Mouse (Mus musculus) embryonic facial prominence, embryonic 11.5 days (tissue): ENCODE measurements around the gene 4931428L18Rik. TPM values are rescaled to one million over a fixed set of nuclear protein-coding genes. Genes with fewer than 3 reads are reported as not detected.

Experiments used
- ATAC-seq: fragments of 200-750 bp; cut with Nextera tagmentation; replicated peaks from 2 replicates; pipeline ENCODE4 v1.8.0; 2017; ENCODE audit warnings: low read depth; ENCODE audit not compliant: insufficient number of reproducible peaks, low FRiP score, low TSS enrichment
- DNase-seq: peaks from one replicate; pipeline ENCODE4 v3.0.0-alpha.2; 2015; ENCODE audit warnings: low spot score
- H3K27ac ChIP-seq: fragments of 300-500 bp; sonication (generic); replicated peaks from 2 replicates; pipeline ENCODE4 v1.5.1; 2014; ENCODE audit warnings: mild to moderate bottlenecking, low read depth, low read length, control low read depth
- H3K27me3 ChIP-seq: fragments of 300-500 bp; sonication (generic); 2 replicates; pipeline ENCODE4 v1.6.1; 2014; ENCODE audit warnings: mild to moderate bottlenecking, low read length, moderate library complexity, mixed read lengths; ENCODE audit not compliant: control insufficient read depth, insufficient read depth
- H3K36me3 ChIP-seq: fragments of 300-500 bp; sonication (generic); replicated peaks from 2 replicates; pipeline ENCODE4 v1.6.1; 2014; ENCODE audit warnings: low read depth, mild to moderate bottlenecking, low read length, moderate library complexity, mixed read lengths; ENCODE audit not compliant: control insufficient read depth, insufficient read depth
- H3K4me1 ChIP-seq: fragments of 300-500 bp; sonication (generic); 2 replicates; pipeline ENCODE4 v1.6.1; 2014; ENCODE audit warnings: low read length, mixed read lengths; ENCODE audit not compliant: control insufficient read depth, insufficient read depth
- H3K4me2 ChIP-seq: fragments of 300-500 bp; sonication (generic); 2 replicates; pipeline ENCODE4 v1.6.1; 2014; ENCODE audit warnings: low read depth, mild to moderate bottlenecking, control low read depth, low read length, moderate library complexity
- H3K4me3 ChIP-seq: fragments of 300-500 bp; sonication (generic); 2 replicates; pipeline ENCODE4 v1.5.1; 2014; ENCODE audit warnings: low read depth, low read length, control low read depth
- H3K9ac ChIP-seq: fragments of 300-500 bp; sonication (generic); replicated peaks from 2 replicates; pipeline ENCODE4 v1.6.1; 2014; ENCODE audit warnings: mild to moderate bottlenecking, control low read depth, low read length
- H3K9me3 ChIP-seq: fragments of 300-500 bp; sonication (generic); replicated peaks from 2 replicates; pipeline ENCODE4 v1.6.1; 2016; ENCODE audit warnings: mild to moderate bottlenecking, low read length, inconsistent platforms, mixed read lengths; ENCODE audit not compliant: control insufficient read depth
- WGBS: fragments of 180-500 bp; shearing (Covaris S2); extraction: QIAGEN DNeasy Blood & Tissue Kit; methylation state at CpG from one replicate; pipeline ENCODE4 v1.1.7; 2014; 5-methylcytosine and 5-hydroxymethylcytosine counted together
- polyA plus RNA-seq: library from polyadenylated mRNA; unstranded; fragments of >200 nt; fragmentation: Nextera tagmentation; extraction: Ambion mirVana; gene quantifications from 2 replicates; pipeline ENCODE4 v1.2.1, GENCODE M21; 2014

The 4931428L18Rik gene
- polyA plus RNA-seq, 1 experiment from 2014 or later, result not detected

DNA sequence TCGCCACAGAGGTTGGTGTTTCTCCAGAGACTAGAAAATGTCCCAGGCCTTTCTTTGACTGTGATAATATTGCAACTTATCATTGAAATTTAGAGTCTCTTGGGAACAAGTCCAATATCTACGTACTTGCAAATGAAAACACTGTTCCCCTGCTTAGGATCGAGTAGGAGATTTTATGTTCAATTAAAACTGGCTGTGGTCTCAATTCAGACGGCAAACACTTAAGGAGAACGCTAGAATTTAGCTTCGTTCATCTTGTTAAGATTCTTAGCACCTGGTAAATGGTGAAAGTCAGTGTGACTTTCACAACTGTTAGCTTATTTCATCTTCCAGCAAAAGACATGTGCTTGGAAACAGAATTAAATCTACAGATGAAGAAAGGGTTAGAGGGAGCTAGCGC is 17.1 kb downstream of the 4931428L18Rik start:
- WGBS, result 84% methylated on average over 7 of the region's 7 CpGs
- no peak for DNase-seq
- no peak overlapping the region for H3K27ac ChIP-seq

DNA sequence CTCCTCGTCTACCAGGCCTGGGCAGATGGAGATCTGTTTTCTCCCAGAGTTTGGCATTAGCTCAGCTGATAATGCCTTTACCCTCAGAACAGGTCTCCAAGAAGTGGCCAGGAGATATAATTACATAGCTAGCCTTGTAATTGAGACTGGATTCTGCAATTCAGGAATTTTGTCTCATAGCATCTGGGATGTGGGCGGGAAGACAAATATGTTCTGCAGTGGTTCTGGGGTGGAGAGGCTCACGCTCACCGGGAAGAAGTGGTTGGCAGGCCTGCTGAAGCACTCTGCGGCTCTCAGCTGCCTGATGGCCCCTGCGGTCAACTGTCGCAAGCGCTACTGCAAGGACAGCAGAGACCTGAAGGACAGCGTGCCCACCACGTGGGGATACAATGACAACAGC is 18.7 kb downstream of the 4931428L18Rik start:
- no peak overlapping the region for H3K27ac ChIP-seq
- no peaks in the 10 kb centered on the region for H3K36me3 ChIP-seq
- no peaks in the 10 kb centered on the region for H3K27me3 ChIP-seq
- DNase-seq (no peak), ATAC-seq (no peak)
- no peak overlapping the region for H3K4me2 ChIP-seq
- H3K9ac ChIP-seq, result no peak overlapping the region
- H3K9me3 ChIP-seq, result no peaks in the 10 kb centered on the region
- H3K4me3 ChIP-seq, result no peak overlapping the region
- H3K4me1 ChIP-seq, result no peaks in the 10 kb centered on the region
- 90% methylated on average over 10 of the region's 10 CpGs for WGBS

More for the DNA sequence above, 17.1 kb downstream of the 4931428L18Rik start:
- Histone ChIP-seq H3K9ac (no peak overlapping the region), H3K4me1 (no peaks in the 10 kb centered on the region), H3K4me3 (no peak overlapping the region), H3K27me3 (no peaks in the 10 kb centered on the region), H3K4me2 (no peak overlapping the region), H3K9me3 (no peaks in the 10 kb centered on the region), H3K36me3 (no peaks in the 10 kb centered on the region)
- ATAC-seq, result no peak

DNA sequence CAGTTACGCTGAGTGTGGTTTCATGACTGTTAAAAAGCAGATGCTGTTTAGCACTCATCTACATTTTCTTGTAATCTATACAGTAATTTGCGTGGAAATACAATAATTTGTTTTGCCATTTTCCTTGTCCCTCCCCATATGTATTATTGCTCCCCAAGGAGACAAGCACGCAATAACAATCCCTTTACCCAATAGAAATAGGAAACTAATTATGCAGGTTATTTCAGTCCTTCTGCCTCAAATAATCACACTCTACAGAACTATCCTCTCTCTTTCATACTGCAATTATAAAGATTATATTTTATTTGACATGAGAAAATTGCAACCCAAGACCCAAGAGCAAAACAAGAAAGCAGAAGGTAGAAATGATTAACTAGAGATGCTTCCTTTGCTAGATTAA is 25.5 kb downstream of the 4931428L18Rik start:
- DNase-seq, result no peak
- Histone ChIP-seq H3K27me3 (no peaks in the 10 kb centered on the region), H3K27ac (no peak overlapping the region), H3K4me2 (no peak overlapping the region), H3K9me3 (no peaks in the 10 kb centered on the region), H3K4me1 (no peaks in the 10 kb centered on the region), H3K4me3 (no peak overlapping the region), H3K9ac (no peak overlapping the region), H3K36me3 (no peaks in the 10 kb centered on the region)
- 93% methylated on average over 3 of the region's 3 CpGs for WGBS
- no peak for ATAC-seq

DNA sequence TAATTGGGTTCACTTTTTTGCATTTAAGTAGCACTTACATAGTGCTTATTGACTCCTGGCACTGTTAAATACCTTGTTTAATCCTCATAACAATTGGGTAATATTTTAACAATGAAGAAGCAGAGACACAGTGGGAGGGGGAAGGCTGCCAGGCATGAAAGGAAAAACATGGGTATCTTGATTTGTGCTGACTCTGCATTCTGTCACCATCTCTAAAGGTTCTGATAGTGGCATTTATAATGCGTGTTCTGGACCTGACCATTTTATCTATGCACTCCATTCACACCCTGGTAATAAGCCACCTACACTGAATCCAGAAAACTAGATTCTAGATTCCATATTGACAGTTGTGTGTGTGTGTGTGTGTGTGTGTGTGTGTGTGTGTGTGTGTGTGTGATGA is 26.9 kb downstream of the 4931428L18Rik start:
- no peak overlapping the region for H3K4me2 ChIP-seq
- H3K9ac ChIP-seq, result no peak overlapping the region
- H3K27ac ChIP-seq, result no peak overlapping the region
- H3K27me3 ChIP-seq, result no peaks in the 10 kb centered on the region
- no peaks in the 10 kb centered on the region for H3K4me1 ChIP-seq
- no peak overlapping the region for H3K4me3 ChIP-seq
- 88% methylated on average over 1 of the region's 1 CpGs for WGBS
- ATAC-seq (no peak), DNase-seq (no peak)
- no peaks in the 10 kb centered on the region for H3K9me3 ChIP-seq
- no peaks in the 10 kb centered on the region for H3K36me3 ChIP-seq

DNA sequence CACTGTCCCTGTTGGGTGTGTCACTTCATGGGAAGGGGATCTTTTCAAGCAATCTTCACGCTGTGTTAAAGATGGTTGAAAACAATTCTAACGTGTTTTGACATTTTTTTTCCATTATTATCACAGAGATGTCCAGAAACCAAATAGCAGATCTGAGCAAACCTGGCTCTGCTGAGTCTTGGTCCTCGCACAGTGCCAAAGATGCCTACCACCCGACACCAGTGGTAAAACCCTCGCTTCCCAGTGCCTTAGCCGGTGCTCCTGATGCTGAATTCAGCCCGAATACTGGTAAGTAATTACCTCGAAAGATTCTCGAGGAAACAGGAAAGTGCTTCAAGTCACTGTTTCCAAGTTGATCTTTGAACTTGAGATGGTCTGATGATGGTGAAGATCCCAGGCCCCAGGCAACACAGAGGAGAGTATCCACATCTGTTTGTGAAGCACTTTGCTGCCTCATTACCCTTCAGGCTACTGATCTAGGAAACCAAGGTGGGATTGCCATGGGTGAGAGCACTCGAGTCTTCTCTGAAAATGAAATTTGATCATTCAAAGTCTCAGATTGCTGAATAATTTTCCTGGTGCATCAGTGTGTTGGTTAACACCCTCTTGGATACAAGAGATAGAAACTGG is 32.1 kb downstream of the 4931428L18Rik start:
- ATAC-seq (no peak), DNase-seq (no peak)
- H3K4me2 ChIP-seq, result no peak overlapping the region
- 74% methylated on average over 10 of the region's 10 CpGs for WGBS
- no peaks in the 10 kb centered on the region for H3K9me3 ChIP-seq
- H3K27ac ChIP-seq, result no peak overlapping the region
- no peak overlapping the region for H3K9ac ChIP-seq
- no peaks in the 10 kb centered on the region for H3K4me1 ChIP-seq
- no peaks in the 10 kb centered on the region for H3K36me3 ChIP-seq
- H3K27me3 ChIP-seq, result no peaks in the 10 kb centered on the region
- H3K4me3 ChIP-seq, result no peak overlapping the region

DNA sequence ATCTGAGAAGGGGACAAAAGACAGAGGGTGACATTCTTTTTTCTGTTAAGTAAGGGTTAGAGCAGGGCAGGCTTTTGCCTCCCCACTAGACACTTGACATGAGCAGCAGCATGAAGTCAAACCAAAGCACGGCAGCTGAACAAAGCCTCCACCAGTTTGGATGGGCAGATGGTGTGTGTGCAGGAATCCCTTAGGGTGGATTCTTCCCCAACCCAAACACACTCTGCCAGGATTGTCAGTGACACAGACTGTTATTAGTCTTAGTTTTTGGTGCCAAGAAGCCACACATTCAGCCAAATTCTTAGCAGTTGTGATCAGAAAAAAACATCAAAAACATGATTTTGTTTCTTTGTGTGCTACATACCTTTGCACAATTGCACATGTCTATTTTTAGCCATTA is 44.2 kb downstream of the 4931428L18Rik start:
- ATAC-seq (no peak), DNase-seq (no peak)
- WGBS, result 50% methylated on average over 1 of the region's 1 CpGs
- Histone ChIP-seq H3K4me3 (no peak overlapping the region), H3K4me1 (no peaks in the 10 kb centered on the region), H3K4me2 (no peak overlapping the region), H3K9me3 (no peaks in the 10 kb centered on the region), H3K27me3 (no peaks in the 10 kb centered on the region), H3K27ac (no peak overlapping the region), H3K9ac (no peak overlapping the region), H3K36me3 (no peaks in the 10 kb centered on the region)

DNA sequence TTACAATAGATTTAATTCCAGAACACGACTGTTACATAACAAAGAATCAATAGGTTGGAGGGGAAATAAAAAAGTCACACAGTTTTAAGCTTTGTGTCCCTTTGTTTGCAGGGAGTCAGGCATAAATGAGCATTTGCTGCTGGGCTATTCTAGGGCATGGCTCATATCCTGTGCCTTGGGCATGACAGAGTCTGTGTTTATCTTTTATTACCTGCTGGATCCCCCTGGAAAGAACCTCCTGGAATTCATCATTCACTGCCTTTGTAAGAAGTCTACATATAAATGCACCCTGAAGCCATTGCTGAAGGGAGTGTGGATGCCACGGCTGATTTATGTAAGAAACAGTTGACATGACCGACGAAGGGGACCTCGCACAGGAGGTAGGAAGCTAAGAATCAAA is 46.4 kb downstream of the 4931428L18Rik start, which contains the start of gene Lgsn:
Gene Lgsn, plus strand, starts transcription at position 301 of the 400 bp plus-strand sequence.
- no peaks in the 10 kb centered on the region for H3K4me1 ChIP-seq
- no peak for DNase-seq
- no peak within 1 kb of the TSS for H3K4me3 ChIP-seq
- H3K27ac ChIP-seq, result no peak within 1 kb of the TSS
- ATAC-seq, result no peak
- no peak within 1 kb of the TSS for H3K4me2 ChIP-seq
- H3K36me3 ChIP-seq, result no peaks in the 10 kb centered on the region
- 79% methylated on average over 5 of the region's 5 CpGs for WGBS
- no peaks in the 10 kb centered on the region for H3K27me3 ChIP-seq
- no peaks in the 10 kb centered on the region for H3K9me3 ChIP-seq
- H3K9ac ChIP-seq, result no peak within 1 kb of the TSS

DNA sequence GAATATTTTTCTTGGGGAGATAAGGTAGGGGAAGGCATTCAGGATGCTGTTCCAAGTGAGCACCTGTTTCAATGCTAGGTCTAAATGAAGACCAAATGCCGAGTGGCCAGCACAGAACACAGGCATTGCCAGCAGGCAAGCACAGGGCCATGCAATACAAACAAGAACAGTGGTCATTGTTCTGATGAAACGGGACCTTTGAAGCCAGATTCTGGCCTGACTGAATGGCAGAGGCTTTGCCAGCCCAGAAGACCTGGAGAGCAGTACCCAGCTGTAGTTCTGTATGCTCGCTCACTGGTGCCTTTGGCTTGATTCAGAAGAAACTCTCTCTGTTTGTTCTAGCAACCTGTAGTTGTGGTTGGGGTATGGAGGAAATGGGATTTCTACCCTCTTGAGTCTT is 47.1 kb downstream of the 4931428L18Rik start:
- DNase-seq, result no peak
- H3K4me1 ChIP-seq, result no peaks in the 10 kb centered on the region
- H3K36me3 ChIP-seq, result no peaks in the 10 kb centered on the region
- H3K27ac ChIP-seq, result no peak overlapping the region
- WGBS, result 73% methylated on average over 3 of the region's 3 CpGs
- H3K4me2 ChIP-seq, result no peak overlapping the region
- H3K4me3 ChIP-seq, result no peak overlapping the region
- ATAC-seq, result no peak
- no peaks in the 10 kb centered on the region for H3K27me3 ChIP-seq
- no peaks in the 10 kb centered on the region for H3K9me3 ChIP-seq
- no peak overlapping the region for H3K9ac ChIP-seq
